Mouse (Mus musculus): ENCODE data around the gene Ces4a.
A peak's percentile ranks its signal among the peaks of the same experiment; 100 is the strongest.

- peak; percentile 85 for TF ChIP-seq CTCF (IDR thresholded peaks at IDR 0.05; ENCODE audit: control insufficient read depth, insufficient read depth, low read length)
- TF ChIP-seq POLR2A (IDR thresholded peaks at IDR 0.05; ENCODE audit: borderline replicate concordance, control insufficient read depth, low read depth, low read length) = no peak
These were observed 6.8 kb downstream of the Ces4a start for GRCm38 (mm10) chr8:105138423-105138822.

Measured in bone marrow, adult 2 months (tissue).